Mouse (Mus musculus) bone marrow, adult 2 months (tissue): Measurements from ENCODE around the gene Pomt1.

Source experiments
- CTCF ChIP-seq: fragments of 200-500 bp; IDR thresholded peaks from 2 replicates; pipeline ENCODE4 v1.5.1; 2011; ENCODE audit warnings: low read length, control low read depth; ENCODE audit not compliant: control insufficient read depth, insufficient read depth
- POLR2A ChIP-seq: fragments of 200-500 bp; IDR thresholded peaks from 2 replicates; pipeline ENCODE4 v1.6.1; 2011; ENCODE audit warnings: low read depth, mild to moderate bottlenecking, control low read depth, low read length, borderline replicate concordance; ENCODE audit not compliant: control insufficient read depth

DNA sequence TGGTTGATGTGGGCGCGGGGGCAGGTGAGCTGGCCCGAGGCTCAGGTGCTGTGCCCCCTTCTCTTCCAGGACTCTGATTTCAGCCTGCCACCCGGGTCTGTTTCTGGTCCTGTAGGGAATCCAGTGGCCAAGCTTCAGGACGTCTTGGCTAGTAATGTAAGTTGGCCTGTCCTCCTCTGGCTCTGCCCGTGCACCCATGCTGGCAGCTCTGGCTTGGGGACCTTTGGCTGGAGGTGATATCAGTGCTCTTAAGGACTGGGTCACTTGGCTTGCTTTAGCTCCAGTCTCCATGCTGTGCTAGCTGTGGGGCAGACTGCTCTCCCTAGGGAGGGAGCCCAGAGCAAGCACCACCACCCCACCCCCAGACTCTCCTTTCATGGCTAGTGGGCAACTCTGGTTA is 16.4 kb upstream of the Pomt1 start:
- TF ChIP-seq POLR2A: no peak
- TF ChIP-seq CTCF: no peak
